Comparison of ENCODE assay signal across 9 mouse cellular contexts in the genomic region with DNA sequence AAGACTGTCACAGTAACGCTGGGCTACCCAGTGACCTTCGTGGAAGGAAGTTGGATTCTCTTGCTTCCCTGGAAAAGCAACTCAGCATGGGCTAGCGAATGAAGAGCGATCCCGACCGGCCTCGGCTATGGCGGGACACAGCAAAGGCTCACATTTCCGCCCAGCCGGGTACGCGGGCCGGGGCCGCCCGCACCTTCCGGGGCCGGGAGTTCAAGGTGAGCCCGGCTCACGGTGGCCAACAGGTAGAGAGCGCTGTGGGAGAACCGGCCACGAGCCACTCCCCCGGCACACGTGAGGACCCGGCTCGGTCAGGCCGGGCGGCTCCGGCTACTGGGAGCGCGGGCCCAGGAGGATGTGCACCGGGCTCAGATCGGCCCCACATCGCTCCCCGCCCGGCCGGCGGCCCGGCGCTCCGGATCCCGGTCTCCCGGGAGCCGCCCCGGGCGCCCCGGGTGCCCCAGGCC. TPM values are rescaled to one million over a fixed set of nuclear protein-coding genes. Genes with fewer than 3 reads are reported as not detected.
DNase-seq lines count a peak whose midpoint lies in the region; ATAC-seq and TF ChIP-seq lines count a peak whose summit lies in the region.
"Had no signal": no experiment of that assay in that cellular context is flagged by ENCODE, and none has a peak within 500 bp of the region (broad histone marks: within the 10 kb centered on the region; RNA-seq: fewer than 3 reads in every experiment).

No protein-coding gene starts in this region.

- TF ChIP-seq CTCF in bone marrow macrophage, adult 2 months (IDR thresholded peaks at IDR 0.05; ENCODE audit: low read depth, low read length): no peak

- peak; percentile 52 to 66 for DNase-seq in lung, adult 18-20 months
- no peak for DNase-seq in lung, postnatal 36 days
- no peak for DNase-seq in heart, embryonic 10.5 days (ENCODE audit: low spot score)
- DNase-seq in lung, postnatal 10 days: peak; percentile 54
- DNase-seq in frontal cortex, postnatal 14 days (ENCODE audit: low spot score in 2 of 2): no peak

- peak overlapping the region; percentile 91 for H3K9ac ChIP-seq in kidney, embryonic 14.5 days (ENCODE audit: low read depth, low read length)
- peak overlapping the region; percentile 91 for H3K9ac ChIP-seq in stomach, embryonic 14.5 days (replicated peaks; ENCODE audit: low read depth, low read length)

- H3K36me3 ChIP-seq in heart, embryonic 10.5 days: no peaks in the 10 kb centered on the region
- no peaks in the 10 kb centered on the region for H3K36me3 ChIP-seq in kidney, embryonic 14.5 days (ENCODE audit: control insufficient read depth, insufficient read depth, low read length)
- no peaks in the 10 kb centered on the region for H3K36me3 ChIP-seq in stomach, embryonic 14.5 days (ENCODE audit: control insufficient read depth, insufficient read depth, low read length)

- peak overlapping the region; percentile 91 for H3K4me2 ChIP-seq in kidney, embryonic 14.5 days (replicated peaks; ENCODE audit: low read depth, low read length)
- peak overlapping the region; percentile 84 for H3K4me2 ChIP-seq in stomach, embryonic 14.5 days (replicated peaks; ENCODE audit: low read depth, low read length)

- TF ChIP-seq POLR2A in bone marrow macrophage, adult 2 months (IDR thresholded peaks at IDR 0.05; ENCODE audit: borderline replicate concordance, low read depth, low read length): no peak

- no peaks in the 10 kb centered on the region for H3K4me1 ChIP-seq in bone marrow macrophage, adult 2 months (ENCODE audit: control insufficient read depth, insufficient read depth, low read length)
- peaks cover 50% of the 10 kb centered on the region for H3K4me1 ChIP-seq in heart, embryonic 10.5 days
- H3K4me1 ChIP-seq in kidney, embryonic 14.5 days (ENCODE audit: control insufficient read depth, insufficient read depth, low read length): peaks cover 19% of the 10 kb centered on the region; the same call in 1 of the 2 replicates
- peaks cover 38% of the 10 kb centered on the region for H3K4me1 ChIP-seq in stomach, embryonic 14.5 days (ENCODE audit: control insufficient read depth, insufficient read depth, low read length)

- ATAC-seq in kidney, embryonic 14.5 days (ENCODE audit: low FRiP score, low TSS enrichment): peak; percentile 74
- peak; percentile 57 for ATAC-seq in stomach, embryonic 14.5 days (ENCODE audit: insufficient number of reproducible peaks, insufficient read depth, low FRiP score, low read depth)

- peak overlapping the region; percentile 67 for H3K4me3 ChIP-seq in bone marrow macrophage, adult 2 months (ENCODE audit: insufficient read depth, low read length)
- peak overlapping the region; percentile 92 for H3K4me3 ChIP-seq in heart, embryonic 10.5 days
- H3K4me3 ChIP-seq in kidney, embryonic 14.5 days (ENCODE audit: low read length): peak overlapping the region; percentile 81
- H3K4me3 ChIP-seq in stomach, embryonic 14.5 days (ENCODE audit: low read depth, low read length): peak overlapping the region; percentile 74

- no peaks in the 10 kb centered on the region for H3K9me3 ChIP-seq in heart, embryonic 10.5 days
- no peaks in the 10 kb centered on the region for H3K9me3 ChIP-seq in kidney, embryonic 14.5 days (ENCODE audit: control insufficient read depth, low read length)
- H3K9me3 ChIP-seq in stomach, embryonic 14.5 days (ENCODE audit: control insufficient read depth, low read depth, low read length): no peaks in the 10 kb centered on the region

- no peaks in the 10 kb centered on the region for H3K27me3 ChIP-seq in heart, embryonic 10.5 days (ENCODE audit: insufficient read depth, poor library complexity, severe bottlenecking)
- H3K27me3 ChIP-seq in kidney, embryonic 14.5 days (ENCODE audit: control insufficient read depth, insufficient read depth, low read length): no peaks in the 10 kb centered on the region
- H3K27me3 ChIP-seq in stomach, embryonic 14.5 days (ENCODE audit: control insufficient read depth, insufficient read depth, low read length): no peaks in the 10 kb centered on the region

- WGBS in heart, embryonic 10.5 days: 1% methylated on average over 31 of the region's 47 CpGs
- under 1% methylated on average over 33 of the region's 47 CpGs for WGBS in kidney, embryonic 14.5 days
- under 1% methylated on average over 38 of the region's 47 CpGs for WGBS in stomach, embryonic 14.5 days

- no peak overlapping the region for H3K27ac ChIP-seq in bone marrow macrophage, adult 2 months (ENCODE audit: insufficient read depth, low read depth, low read length)
- H3K27ac ChIP-seq in heart, embryonic 10.5 days: peak overlapping the region; percentile 97
- peak overlapping the region; percentile 83; the same call in 1 of the 2 replicates for H3K27ac ChIP-seq in kidney, embryonic 14.5 days (ENCODE audit: low read depth, low read length)
- H3K27ac ChIP-seq in stomach, embryonic 14.5 days (ENCODE audit: low read length): peak overlapping the region; percentile 87
- H3K27ac ChIP-seq: macrophage had no signal

RNA-seq across cellular contexts. Expression of a gene that starts 0.5 kb away (rescaled TPM):
- polyA plus RNA-seq in bone marrow macrophage, adult 2 months (2012; ENCODE audit: insufficient read depth, insufficient read length, missing spikeins): 3.6 TPM in 2 replicates
- polyA plus RNA-seq in heart, embryonic 10.5 days (2016; fragmentation: Nextera tagmentation; extraction: Ambion mirVana): 4.8 and 5.6 TPM in 2 replicates
- polyA plus RNA-seq in kidney, embryonic 14.5 days (2014; fragmentation: Nextera tagmentation; extraction: Ambion mirVana): 4.4 and 4.7 TPM in 2 replicates
- polyA plus RNA-seq in stomach, embryonic 14.5 days (2014; fragmentation: Nextera tagmentation; extraction: Ambion mirVana): 9.1 and 10.5 TPM in 2 replicates

Comparison
In these comparisons a context has a peak if more than half of its experiments do, and no peak if none do; other contexts are left out.
1. DNase-seq: peak in lung, adult 18-20 months (2 of 2) and lung, postnatal 10 days (single experiment); none in lung, postnatal 36 days (single experiment), heart, embryonic 10.5 days (single experiment) and frontal cortex, postnatal 14 days (0 of 2).
2. Peak in every context shown above with its lines, with median percentiles within 50 percentile points of each other: H3K4me3 ChIP-seq.